Mouse (Mus musculus): ENCODE data around the gene Usp28. TPM values are rescaled to one million over a fixed set of nuclear protein-coding genes. Genes with fewer than 3 reads are reported as not detected.

Usp28 gene
- total RNA-seq, 2 experiments from 2014 or later = 23.1 to 26.5 TPM

DNA sequence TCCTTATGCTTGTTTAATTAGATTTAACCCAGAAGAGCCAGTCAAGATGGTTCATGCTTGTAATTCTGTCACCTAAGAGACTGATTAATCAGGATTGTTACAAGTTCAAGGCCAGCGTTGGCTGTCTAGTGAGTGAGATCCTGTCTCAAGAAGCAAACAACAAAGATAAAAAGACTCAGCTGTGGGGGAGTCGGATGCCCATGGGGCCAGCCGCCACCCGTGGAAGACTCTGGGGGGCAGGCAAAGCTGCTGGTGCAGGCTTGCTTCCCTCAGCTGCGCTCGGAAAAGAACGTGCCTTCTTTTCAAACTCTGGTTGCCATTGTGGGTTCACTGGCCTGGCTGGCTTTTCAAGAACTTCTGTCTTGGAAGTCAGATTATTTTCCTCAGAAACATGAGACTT, 30.6 kb downstream of the Usp28 start:
- DNase-seq (ENCODE audit: low spot score in 2 of 2) = no peak

DNA sequence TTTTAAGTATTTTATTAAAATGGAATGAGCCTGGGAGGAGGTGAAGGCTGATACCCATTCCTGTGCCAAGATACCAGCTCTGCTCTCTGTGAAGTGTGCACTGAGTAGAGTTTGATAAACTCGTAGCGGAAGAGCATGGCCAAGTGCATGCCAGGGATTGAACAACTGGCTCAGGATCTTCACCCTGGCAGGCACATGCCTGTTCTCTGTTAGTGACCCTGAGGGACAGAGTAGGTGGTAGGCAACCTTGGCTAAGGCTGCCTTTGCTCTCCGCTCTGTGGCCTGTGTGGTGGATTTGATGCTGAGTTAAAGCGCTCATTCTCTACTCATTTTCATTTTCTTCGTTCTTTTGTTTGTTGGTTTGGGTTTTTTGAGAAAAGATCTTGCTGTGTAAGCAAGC, 36.1 kb downstream of the Usp28 start:
- DNase-seq (ENCODE audit: low spot score in 2 of 2) = no peak

DNA sequence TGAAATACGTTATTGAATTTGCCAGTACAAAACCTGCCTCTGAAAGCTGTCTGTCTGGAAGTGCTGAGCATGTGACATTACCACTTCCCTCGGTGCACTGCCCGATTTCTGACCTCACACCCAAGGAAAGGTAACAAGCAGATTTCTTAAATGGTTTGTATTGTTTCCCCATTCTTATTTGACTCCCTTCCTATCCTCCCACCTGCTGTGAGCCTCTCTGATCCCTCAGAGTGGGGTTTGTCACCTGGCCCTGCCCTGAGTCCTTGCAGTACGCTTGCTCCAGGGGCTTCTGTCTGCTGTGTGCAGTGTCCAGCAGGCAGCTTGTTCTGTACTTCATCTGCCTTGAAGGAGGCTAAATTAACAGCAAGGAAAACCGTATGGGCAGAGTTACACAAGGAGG, 38.8 kb downstream of the Usp28 start:
- DNase-seq (ENCODE audit: low spot score in 2 of 2) = no peak

DNA sequence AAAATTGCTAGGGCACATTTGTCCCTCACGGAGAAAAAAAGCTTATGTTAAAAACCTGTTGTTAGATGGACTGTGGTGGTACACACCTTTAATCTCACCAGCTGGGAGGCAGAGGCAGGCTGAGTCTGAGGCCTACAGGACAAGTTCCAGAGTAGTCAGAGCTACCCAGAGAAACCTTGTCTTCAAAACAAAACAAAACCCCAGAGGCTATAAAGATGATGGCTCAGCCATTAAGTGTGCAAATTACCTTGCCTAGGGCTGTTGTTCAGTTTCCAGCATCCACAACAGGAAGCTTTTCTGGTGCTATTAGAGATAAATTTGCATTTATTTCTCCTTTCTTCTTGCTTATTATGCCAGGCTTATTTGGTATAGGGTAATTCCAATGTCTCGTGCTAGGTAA, 39.4 kb downstream of the Usp28 start:
- DNase-seq (ENCODE audit: low spot score in 2 of 2) = no peak

DNA sequence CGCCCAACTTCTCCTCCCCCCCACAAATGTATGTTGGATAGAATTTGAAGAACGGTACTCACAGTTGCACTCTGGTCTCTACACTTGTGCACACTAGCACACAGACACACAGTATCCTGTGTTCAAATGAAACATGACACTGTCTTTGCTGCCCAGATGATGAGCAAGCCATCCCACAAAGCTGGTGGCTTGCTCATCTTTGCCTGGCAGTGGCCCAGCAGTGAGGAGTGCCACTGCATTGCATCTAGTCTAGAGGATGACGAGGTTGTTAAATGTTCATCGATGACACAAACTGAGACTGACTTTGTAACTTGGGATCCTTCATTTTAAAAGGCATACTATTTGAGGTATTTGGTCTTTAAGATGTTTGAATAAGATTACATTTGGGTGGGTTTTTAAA, 49.6 kb downstream of the Usp28 start:
- no peak for DNase-seq (ENCODE audit: low spot score in 2 of 2)

DNA sequence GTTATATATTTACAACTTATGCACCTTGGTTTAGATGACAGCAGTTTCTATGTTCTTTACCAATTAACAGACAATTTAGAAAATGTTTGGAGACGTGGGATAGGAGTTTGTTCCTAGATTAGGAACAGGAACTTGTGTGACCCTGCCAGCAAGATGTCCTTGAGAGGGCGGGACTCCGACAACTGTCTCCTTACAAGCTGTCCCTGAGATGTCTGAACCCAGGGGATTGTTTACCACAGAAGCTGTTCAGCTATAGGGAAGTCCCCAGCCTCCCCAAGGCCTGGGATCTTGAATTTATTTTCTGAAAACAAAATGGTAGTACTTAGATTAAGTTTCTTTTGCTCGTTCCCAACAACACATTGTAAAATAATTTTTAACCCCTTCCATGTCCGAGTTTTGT, 65.7 kb downstream of the Usp28 start:
- no peak for DNase-seq (ENCODE audit: low spot score in 2 of 2)

DNA sequence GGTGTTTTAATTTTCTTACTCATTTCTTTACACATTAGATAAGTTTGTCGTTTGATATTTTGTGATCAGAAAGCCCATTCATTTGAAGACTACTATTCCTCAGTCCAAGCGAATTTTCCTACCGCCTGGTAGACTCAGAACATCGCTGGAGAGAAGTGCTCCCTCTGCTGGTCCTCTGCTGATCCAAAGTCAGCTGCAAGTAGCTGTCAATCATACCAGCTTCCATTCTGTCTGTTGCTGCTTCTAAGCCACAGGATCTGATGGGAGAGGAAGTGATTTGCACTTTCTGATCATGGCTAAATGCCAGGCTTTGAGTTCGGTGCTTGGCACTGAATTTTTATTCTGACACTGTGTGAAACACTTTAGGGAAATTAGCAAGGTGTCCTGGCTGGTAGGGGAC, 66.2 kb downstream of the Usp28 start:
- peak; percentile 12 to 22 for DNase-seq (ENCODE audit: low spot score in 2 of 2)

DNA sequence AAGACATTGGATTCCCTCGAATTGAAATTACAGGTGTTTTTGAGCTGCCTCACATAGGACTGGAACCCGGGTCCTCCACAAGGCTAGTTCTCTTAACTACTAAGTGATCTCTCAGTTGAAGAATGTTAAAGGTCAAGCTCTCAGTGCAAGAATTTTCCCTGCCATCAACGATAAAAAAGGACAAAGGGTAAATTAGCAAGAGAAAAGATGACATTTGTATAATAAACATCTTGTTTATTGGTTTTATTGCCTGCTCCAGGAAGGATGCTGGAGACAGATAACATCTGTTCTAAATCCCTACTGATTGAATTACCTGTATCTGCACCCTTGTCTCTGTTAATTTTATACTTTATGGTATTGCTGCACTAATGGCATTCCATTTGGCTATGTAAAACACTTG, 68.9 kb downstream of the Usp28 start:
- DNase-seq (ENCODE audit: low spot score in 2 of 2) = no peak

DNA sequence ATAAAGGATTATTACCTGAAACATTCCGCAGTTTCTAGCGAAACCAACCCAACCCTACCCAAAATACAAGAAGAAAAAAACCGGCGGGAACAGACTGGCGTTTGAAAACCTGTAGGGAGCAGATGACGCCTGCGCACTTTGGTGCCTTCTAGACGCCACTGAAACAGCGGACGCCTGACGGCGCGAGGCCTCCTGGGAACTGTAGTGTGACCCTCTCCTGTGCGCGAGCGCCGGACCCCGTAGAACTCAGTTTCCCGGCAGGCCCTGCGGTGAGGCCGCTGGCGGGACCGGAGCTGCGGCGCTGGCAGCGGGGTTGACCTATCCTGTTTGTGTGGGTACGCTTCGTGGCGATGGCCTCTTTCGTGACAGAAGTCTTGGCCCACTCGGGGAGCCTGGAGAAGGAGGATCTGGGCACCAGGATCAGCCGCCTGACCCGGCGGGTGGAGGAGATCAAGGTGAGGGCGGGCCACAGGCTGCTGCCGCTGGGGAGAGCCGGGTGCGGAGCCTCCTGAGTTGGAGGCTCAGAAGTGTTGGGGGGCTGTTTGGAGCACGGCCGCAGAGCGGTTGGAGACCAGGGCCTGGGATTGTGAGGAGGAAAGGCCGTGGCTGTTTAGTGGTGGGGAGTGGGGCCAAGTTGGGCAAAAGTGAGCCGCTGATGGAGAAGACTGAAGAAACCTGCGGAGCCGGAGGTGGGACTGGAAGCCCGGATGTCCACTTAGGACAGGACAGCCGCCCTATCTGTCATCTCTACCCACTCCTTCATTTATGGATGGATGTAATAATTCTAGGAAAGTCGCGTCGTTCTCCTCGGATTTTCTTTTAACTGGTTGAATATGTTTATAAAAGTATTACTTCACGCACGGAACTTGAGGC, 70.4 kb downstream of the Usp28 start, which contains the start of gene Zw10:
Gene Zw10 (plus strand): TSS at position 281 of the 873 bp plus-strand sequence.
- peak; percentile 74 to 90 for DNase-seq (ENCODE audit: low spot score in 2 of 2)

DNA sequence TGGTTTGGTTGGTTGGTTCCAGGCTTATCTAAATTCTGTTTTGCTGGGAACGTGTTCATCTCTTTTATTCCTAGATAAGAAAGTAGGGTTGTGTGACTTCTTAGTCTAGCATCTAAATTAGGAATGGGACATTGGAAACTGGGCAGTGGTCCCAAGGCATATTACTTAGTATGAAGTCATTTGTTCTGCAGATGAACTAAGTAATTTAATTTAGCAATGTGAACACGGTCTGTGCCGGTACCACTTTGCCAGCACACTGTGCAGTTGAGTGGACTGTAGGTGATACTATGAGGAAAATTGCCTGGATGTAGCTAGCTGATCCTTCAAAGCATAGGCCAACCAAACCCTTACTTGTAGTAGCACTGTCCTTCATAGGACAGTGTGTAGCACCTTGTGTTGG, 91.7 kb downstream of the Usp28 start:
- DNase-seq (ENCODE audit: low spot score in 2 of 2) = no peak

DNA sequence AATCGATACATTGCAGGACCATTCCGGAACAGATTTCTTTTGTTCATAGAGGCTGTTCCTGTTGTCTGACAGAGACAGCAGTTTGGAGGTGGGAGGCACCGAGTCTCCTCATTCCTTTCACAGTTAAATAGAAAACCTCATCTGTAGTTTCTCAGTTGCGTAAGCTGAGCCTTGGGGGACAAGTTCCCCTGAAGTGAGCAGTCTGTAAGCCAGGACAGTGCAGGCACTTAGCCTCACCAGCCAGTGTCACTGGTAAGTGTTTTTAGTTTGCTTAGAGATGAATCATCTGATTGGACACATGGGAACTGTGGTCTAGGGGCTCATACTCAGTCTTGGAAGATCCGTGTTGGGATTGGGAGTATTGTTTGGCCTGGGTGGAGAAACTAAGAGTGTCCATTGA, 95.9 kb downstream of the Usp28 start, which contains the start of gene Tmprss5:
Gene Tmprss5 (plus strand): TSS at position 154 of the 400 bp plus-strand sequence.
- DNase-seq (ENCODE audit: low spot score in 2 of 2) = no peak

DNA sequence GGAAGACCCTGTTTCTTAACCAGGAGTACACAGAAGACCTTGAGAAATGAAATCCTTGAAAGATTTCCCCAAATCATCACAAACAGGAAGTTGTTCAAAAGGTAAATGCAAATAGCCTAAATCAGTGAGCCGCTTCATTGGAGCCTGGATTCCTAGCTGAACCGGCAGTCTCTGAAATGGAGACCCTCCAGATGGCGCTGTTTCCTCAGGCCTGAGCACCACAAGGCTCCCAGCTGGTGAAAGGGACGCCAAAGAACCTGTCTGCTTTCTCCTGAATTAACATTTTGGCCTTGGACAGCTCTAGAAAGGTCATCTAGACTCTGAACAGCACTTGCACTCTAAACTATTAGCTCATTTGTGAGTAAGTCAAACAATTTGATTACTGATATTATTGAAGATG, 96.4 kb downstream of the Usp28 start:
- DNase-seq (ENCODE audit: low spot score in 2 of 2) = peak; percentile 19 to 33

DNA sequence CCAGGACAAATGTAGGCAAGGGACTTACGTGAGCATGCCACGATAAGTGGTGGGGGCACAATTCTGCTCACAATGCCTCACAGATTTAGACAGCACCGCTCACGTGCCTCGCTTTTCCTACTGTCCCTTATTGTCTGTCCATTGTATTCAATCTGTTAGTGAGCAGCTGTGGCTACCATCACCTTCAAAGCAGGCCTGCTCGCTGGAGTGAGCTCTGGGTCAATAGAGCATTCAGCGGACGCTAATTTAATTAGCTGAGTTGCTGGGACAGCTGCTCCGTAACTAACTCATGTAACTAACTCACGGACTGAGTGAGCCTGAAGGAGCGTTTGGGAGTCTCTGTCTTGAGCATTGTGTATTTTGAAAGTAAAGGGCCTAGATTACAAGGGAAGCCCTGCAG, 102.1 kb downstream of the Usp28 start:
- DNase-seq (ENCODE audit: low spot score in 2 of 2) = no peak

Other genes with a start within 250 kb of the Usp28 start
- 10 to 100 TPM; 32.4 to 47.4 TPM for gene Zbtb16, start 149.2 kb upstream of the Usp28 start, total RNA-seq (2021)
- gene Htr3a, start 74.3 kb upstream of the Usp28 start, total RNA-seq (2021) = 1 to 10 TPM; 3.6 to 5.1 TPM
- 1 to 10 TPM; 1.8 to 2.6 TPM for gene Htr3b, start 20.4 kb upstream of the Usp28 start, total RNA-seq (2021)
- gene Zw10, start 70.2 kb downstream of the Usp28 start, total RNA-seq (2021) = 10 to 100 TPM; 19.0 to 22.1 TPM
- 1 to 10 TPM; 1.2 to 1.4 TPM for gene Tmprss5, start 95.9 kb downstream of the Usp28 start, total RNA-seq (2021)